Mouse (Mus musculus): ENCODE results near the gene Crmp1. TPM values are rescaled to one million over a fixed set of nuclear protein-coding genes. Genes with fewer than 3 reads are reported as not detected.
A peak's percentile ranks its signal among the peaks of the same experiment; 100 is the strongest.

Crmp1 gene
- total and polyA plus RNA-seq, 2 experiments from 2014 or later = 2.0 to 5.2 TPM

DNA sequence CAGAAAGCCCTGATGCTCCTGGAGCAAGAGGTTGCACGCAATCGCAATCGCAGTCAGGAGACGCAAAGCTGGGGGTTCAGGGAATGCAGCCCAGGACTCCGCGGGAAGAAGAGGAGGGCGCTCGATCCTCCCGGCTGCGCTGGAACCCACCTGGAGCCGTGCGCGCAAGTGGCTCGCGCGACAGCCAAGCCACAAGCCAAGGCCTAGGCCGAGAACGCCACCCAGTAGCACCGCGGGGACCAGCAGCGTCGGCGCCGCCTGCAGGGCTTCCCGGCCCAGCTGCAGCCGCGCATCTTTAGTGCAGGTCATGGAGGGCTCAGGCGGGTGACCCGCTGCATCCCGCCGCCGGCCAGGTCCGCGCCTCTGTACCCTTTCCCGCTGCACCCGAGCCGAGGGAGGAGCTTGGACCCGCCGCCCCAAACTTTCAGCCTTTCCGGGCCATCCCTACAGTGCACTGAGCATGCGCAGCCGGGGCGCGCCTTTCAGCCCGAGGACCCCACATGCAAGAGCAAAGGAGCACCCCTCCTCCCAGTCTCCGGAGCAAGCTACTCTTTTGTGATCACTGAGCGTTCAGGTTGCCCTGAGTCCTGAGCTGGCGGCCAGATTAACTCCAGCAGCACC lies 94.9 kb downstream of the Crmp1 start, which contains the start of gene Evc:
Gene Evc (minus strand): TSS at position 410 of the 621 bp plus-strand sequence.
- DNase-seq (ENCODE audit: low spot score) = no peak
- Histone ChIP-seq H3K27me3 (ENCODE audit: control insufficient read depth, insufficient read depth, low read length) (peaks cover 6% of the 10 kb centered on the region; the same call in 1 of the 2 replicates), H3K27ac (ENCODE audit: low read depth) (no peak within 1 kb of the TSS), H3K4me2 (ENCODE audit: low read depth, low read length) (peak within 1 kb of the TSS; percentile 76), H3K9me3 (replicated peaks; ENCODE audit: control insufficient read depth, low read length) (no peaks in the 10 kb centered on the region), H3K9ac (replicated peaks; ENCODE audit: low read depth, low read length) (0 out of 2 replicates have a peak within 1 kb of the TSS, but pooled peaks have one; percentile 12), H3K4me1 (ENCODE audit: control insufficient read depth, insufficient read depth) (peaks cover 3% of the 10 kb centered on the region), H3K36me3 (replicated peaks; ENCODE audit: control insufficient read depth, insufficient read depth, low read length) (no peaks in the 10 kb centered on the region), H3K4me3 (ENCODE audit: low read depth, low read length) (peak within 1 kb of the TSS; percentile 54)
- ATAC-seq (ENCODE audit: insufficient read depth, low read depth) = 0 out of 2 replicates have a peak, but pooled peaks have one; percentile 15
- WGBS = 1% methylated on average over 43 of the region's 48 CpGs
- no peak for TF ChIP-seq EP300 (IDR thresholded peaks at IDR 0.05; ENCODE audit: low read depth)
- TF ChIP-seq CTCF (IDR thresholded peaks at IDR 0.05; ENCODE audit: low read depth) = no peak

- Histone ChIP-seq H3K36me3 (replicated peaks; ENCODE audit: control insufficient read depth, insufficient read depth, low read length) (no peaks in the 10 kb centered on the region), H3K27ac (ENCODE audit: low read depth) (no peak overlapping the region), H3K27me3 (ENCODE audit: control insufficient read depth, insufficient read depth, low read length) (peaks cover 6% of the 10 kb centered on the region; the same call in 1 of the 2 replicates), H3K9ac (replicated peaks; ENCODE audit: low read depth, low read length) (peak overlapping the region; percentile 44; the same call in 1 of the 2 replicates), H3K4me3 (ENCODE audit: low read depth, low read length) (peak overlapping the region; percentile 53), H3K4me2 (ENCODE audit: low read depth, low read length) (peak overlapping the region; percentile 69), H3K9me3 (replicated peaks; ENCODE audit: control insufficient read depth, low read length) (no peaks in the 10 kb centered on the region), H3K4me1 (ENCODE audit: control insufficient read depth, insufficient read depth) (peaks cover 3% of the 10 kb centered on the region)
- 50% methylated on average over 3 of the region's 3 CpGs for WGBS
- no peak for TF ChIP-seq EP300 (IDR thresholded peaks at IDR 0.05; ENCODE audit: low read depth)
- no peak for TF ChIP-seq CTCF (IDR thresholded peaks at IDR 0.05; ENCODE audit: low read depth)
- ATAC-seq (ENCODE audit: insufficient read depth, low read depth) (no peak), DNase-seq (ENCODE audit: low spot score) (no peak)
Observed at GRCm38 (mm10) chr5:37337696-37338095, 96.0 kb downstream of the Crmp1 start.

DNA sequence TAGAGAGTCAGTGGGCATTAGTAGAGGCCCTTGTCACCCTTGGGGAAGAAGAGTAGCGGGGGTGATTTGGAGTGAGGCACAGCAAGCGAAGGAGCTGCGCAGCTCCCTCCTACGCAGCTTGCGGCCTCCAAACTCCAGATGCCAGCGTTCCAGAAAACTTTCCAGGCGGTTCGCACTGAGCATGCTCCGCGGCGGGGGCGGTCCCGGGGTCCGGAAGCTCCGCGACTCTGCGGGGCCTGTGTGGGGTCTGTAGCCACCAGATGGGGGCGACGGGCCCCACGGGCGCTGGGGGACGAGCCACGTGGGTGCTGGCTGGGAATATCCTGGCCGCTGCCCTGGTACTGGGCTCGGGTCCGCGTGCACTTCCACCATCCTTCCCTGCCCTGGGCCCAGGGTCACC lies 96.5 kb downstream of the Crmp1 start, which contains the start of gene Evc2:
Gene Evc2 (plus strand): TSS at position 212 of the 400 bp plus-strand sequence.
- Histone ChIP-seq H3K27me3 (ENCODE audit: control insufficient read depth, insufficient read depth, low read length) (peaks cover 6% of the 10 kb centered on the region; the same call in 1 of the 2 replicates), H3K4me2 (ENCODE audit: low read depth, low read length) (peak within 1 kb of the TSS; percentile 69), H3K9me3 (replicated peaks; ENCODE audit: control insufficient read depth, low read length) (no peaks in the 10 kb centered on the region), H3K4me3 (ENCODE audit: low read depth, low read length) (peak within 1 kb of the TSS; percentile 53), H3K36me3 (replicated peaks; ENCODE audit: control insufficient read depth, insufficient read depth, low read length) (no peaks in the 10 kb centered on the region), H3K9ac (replicated peaks; ENCODE audit: low read depth, low read length) (peak within 1 kb of the TSS; percentile 44), H3K27ac (ENCODE audit: low read depth) (no peak within 1 kb of the TSS), H3K4me1 (ENCODE audit: control insufficient read depth, insufficient read depth) (peaks cover 3% of the 10 kb centered on the region)
- under 1% methylated on average over 27 of the region's 27 CpGs for WGBS
- DNase-seq (ENCODE audit: low spot score) = peak; percentile 48
- TF ChIP-seq EP300 (IDR thresholded peaks at IDR 0.05; ENCODE audit: low read depth) (no peak), CTCF (IDR thresholded peaks at IDR 0.05; ENCODE audit: low read depth) (no peak)
- ATAC-seq (ENCODE audit: insufficient read depth, low read depth) = peak; percentile 70

Other genes starting within 250 kb of the Crmp1 start
- not detected in 2 replicates for gene Gm1043, start 156.6 kb upstream of the Crmp1 start, total RNA-seq (2014; rRNA removed; ENCODE audit: low replicate concordance)
- gene Gm1043, start 156.6 kb upstream of the Crmp1 start, polyA plus RNA-seq (2015; fragmentation: Nextera tagmentation; extraction: Ambion mirVana) = not detected in 2 replicates
- 2.8 and 4.6 TPM in 2 replicates for gene Evc, start 95.0 kb downstream of the Crmp1 start, total RNA-seq (2014; rRNA removed; ENCODE audit: low replicate concordance)
- 1.8 and 2.0 TPM in 2 replicates for gene Evc, start 95.0 kb downstream of the Crmp1 start, polyA plus RNA-seq (2015; fragmentation: Nextera tagmentation; extraction: Ambion mirVana)
- 3.0 and 9.2 TPM in 2 replicates for gene Evc2, start 96.6 kb downstream of the Crmp1 start, total RNA-seq (2014; rRNA removed; ENCODE audit: low replicate concordance)
- gene Evc2, start 96.6 kb downstream of the Crmp1 start, polyA plus RNA-seq (2015; fragmentation: Nextera tagmentation; extraction: Ambion mirVana) = 3.0 and 3.6 TPM in 2 replicates